Mouse (Mus musculus): Measurements from ENCODE around the gene Hs6st3.

- no peak for TF ChIP-seq CTCF (conservative IDR thresholded peaks at IDR 0.05; ENCODE audit: low read length)
- TF ChIP-seq POU5F1 (IDR thresholded peaks at IDR 0.05; ENCODE audit: borderline replicate concordance, low read length), result no peak
Observed at GRCm38 (mm10) chr14:119832940-119833339, 694.8 kb downstream of the Hs6st3 start.
